Mouse (Mus musculus) myocyte (in vitro differentiated cells): ENCODE measurements around the gene Celf5.

Source experiments
- MYOD1 ChIP-seq, 3 experiments: IDR thresholded peaks; one replicate each; pipeline ENCODE4 v1.6.1; 2011; ENCODE audit warnings: control low read depth in 2 of 3, low read depth in 2 of 3, mild to moderate bottlenecking in 2 of 3, moderate library complexity in 1 of 3; ENCODE audit not compliant: insufficient read length in 2 of 3, control insufficient read depth in 1 of 3
- POLR2A ChIP-seq: IDR thresholded peaks from one replicate; pipeline ENCODE4 v1.6.1; 2011; ENCODE audit warnings: low read depth, mild to moderate bottlenecking, control low read depth, moderate library complexity; ENCODE audit not compliant: insufficient read length
- POLR2AphosphoS2 ChIP-seq: IDR thresholded peaks from one replicate; pipeline ENCODE4 v1.6.1; 2011; ENCODE audit warnings: low read depth, control low read depth; ENCODE audit not compliant: insufficient read length
- REST ChIP-seq: IDR thresholded peaks from one replicate; pipeline ENCODE4 v1.6.1; 2011; ENCODE audit warnings: mild to moderate bottlenecking, control low read depth, moderate library complexity; ENCODE audit not compliant: insufficient read depth, insufficient read length
- TCF3 ChIP-seq: IDR thresholded peaks from one replicate; pipeline ENCODE4 v1.6.1; 2011; ENCODE audit warnings: low read depth, control low read depth; ENCODE audit not compliant: insufficient read length

DNA sequence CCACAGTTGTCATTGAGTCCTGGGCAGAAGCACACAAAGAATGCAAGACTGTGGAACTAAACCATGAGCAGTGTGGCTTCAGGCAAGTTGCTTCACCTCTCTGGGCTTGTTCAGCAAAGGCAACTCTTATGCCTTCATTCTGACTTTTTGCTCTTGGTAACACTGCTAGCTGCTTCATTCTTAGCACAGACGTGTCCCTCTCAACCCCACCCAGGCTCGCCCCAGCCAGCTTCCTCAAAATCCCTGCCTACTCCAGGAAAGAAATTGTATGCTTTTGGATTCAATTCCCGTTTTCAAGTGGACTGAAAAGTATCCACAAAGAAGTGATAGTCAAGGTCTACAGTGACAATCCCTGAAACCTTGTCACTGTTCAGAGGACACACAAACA lies 37.5 kb upstream of the Celf5 start:
- TF ChIP-seq POLR2A (no peak), REST (no peak), TCF3 (no peak), POLR2AphosphoS2 (no peak), MYOD1 (IDR thresholded peaks at IDR 0.05; ENCODE audit: control insufficient read depth in 1 of 3, insufficient read length in 2 of 3, low read depth in 2 of 3) (no peak)
